Mouse (Mus musculus) adrenal gland, adult (tissue): ENCODE measurements around the gene Plcd3.

Source experiments
- DNase-seq, 2 experiments: peaks; one replicate each; pipeline ENCODE4 v3.0.0; 2022 to 2023; ENCODE audit warnings: low spot score in 1 of 2; ENCODE audit not compliant: inconsistent age in 2 of 2

The Plcd3 gene

GRCm38 (mm10) chr11:103027570-103028175, 73.8 kb downstream of the Plcd3 start:
- peak in 1 of 2 experiments; percentile 56 for DNase-seq

DNA sequence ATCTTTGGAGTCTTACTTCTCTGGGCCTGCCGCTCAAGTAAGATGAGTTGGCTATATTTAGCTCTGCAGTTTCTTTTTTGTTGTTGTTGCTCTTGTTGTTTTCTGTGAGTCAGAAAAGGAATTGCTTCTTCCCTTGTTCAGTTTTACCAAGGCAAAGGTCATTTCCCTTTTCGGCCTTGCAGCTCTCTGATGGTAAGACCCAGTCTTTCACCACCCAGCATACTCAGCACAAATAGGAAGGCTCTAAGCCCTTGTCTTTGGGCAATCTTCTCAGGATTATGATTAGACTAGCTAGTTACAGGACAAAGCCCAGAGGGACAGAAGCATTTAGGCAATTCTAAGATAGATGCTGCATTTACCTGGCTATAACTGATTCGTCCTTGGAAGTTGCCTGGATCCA, 74.6 kb downstream of the Plcd3 start:
- DNase-seq, result peak in 1 of 2 experiments; percentile 83

- no peak for DNase-seq
Observed at GRCm38 (mm10) chr11:103023974-103024373, 77.5 kb downstream of the Plcd3 start.

- DNase-seq, result no peak
Observed at GRCm38 (mm10) chr11:103020713-103021335, 80.6 kb downstream of the Plcd3 start.
